Mouse (Mus musculus): ENCODE results near the gene Arf5.

DNA sequence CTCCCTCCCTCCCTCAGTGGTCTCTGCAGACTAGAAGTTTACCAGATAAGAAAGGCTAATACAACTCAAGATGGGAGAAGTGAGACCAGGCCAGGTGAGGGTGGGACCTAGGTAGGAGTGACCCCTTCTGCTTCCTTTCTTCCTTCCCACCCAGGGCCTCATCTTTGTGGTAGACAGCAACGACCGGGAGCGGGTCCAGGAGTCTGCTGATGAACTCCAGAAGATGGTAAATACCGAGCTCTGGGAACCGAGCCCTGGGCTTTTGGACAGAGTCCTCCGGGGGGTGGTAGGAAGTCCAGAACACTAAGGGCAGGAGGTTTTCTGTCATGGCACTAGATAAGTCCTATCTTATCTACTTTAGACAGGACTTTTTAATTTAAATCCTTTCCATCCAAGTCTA lies 1.7 kb downstream of the Arf5 start:
- TF ChIP-seq POLR2A (IDR thresholded peaks at IDR 0.05; ENCODE audit: low read depth, low read length) (no peak), CTCF (IDR thresholded peaks at IDR 0.05; ENCODE audit: extremely low read depth, insufficient read depth, insufficient read length, insufficient replicate concordance) (no peak)

All from spleen, adult 2 months (tissue).